Mouse (Mus musculus) heart, embryonic 10.5 days (tissue): Measurements from ENCODE around the gene Prss16. TPM values are rescaled to one million over a fixed set of nuclear protein-coding genes. Genes with fewer than 3 reads are reported as not detected.

Experiments
- DNase-seq: peaks from one replicate; pipeline ENCODE4 v3.0.0-alpha.2; 2017; ENCODE audit warnings: low spot score
- H3K27ac ChIP-seq: fragments of 300-500 bp; sonication (generic); 2 replicates; pipeline ENCODE4 v1.5.1; 2016; ENCODE audit warnings: mild to moderate bottlenecking
- H3K27me3 ChIP-seq: fragments of 300-500 bp; sonication (generic); 2 replicates; pipeline ENCODE4 v1.6.1; 2016; ENCODE audit warnings: mild to moderate bottlenecking; ENCODE audit not compliant: poor library complexity, insufficient read depth, severe bottlenecking
- H3K36me3 ChIP-seq: fragments of 300-500 bp; sonication (generic); 2 replicates; pipeline ENCODE4 v1.6.1; 2016; ENCODE audit warnings: mild to moderate bottlenecking, moderate library complexity
- H3K4me1 ChIP-seq: fragments of 300-500 bp; sonication (generic); 2 replicates; pipeline ENCODE4 v1.6.1; 2016; ENCODE audit warnings: mild to moderate bottlenecking
- H3K4me3 ChIP-seq: fragments of 300-500 bp; sonication (generic); 2 replicates; pipeline ENCODE4 v1.5.1; 2016; ENCODE audit warnings: mild to moderate bottlenecking, moderate library complexity
- H3K9me3 ChIP-seq: fragments of 300-500 bp; sonication (generic); 2 replicates; pipeline ENCODE4 v1.6.1; 2016; ENCODE audit warnings: mild to moderate bottlenecking, moderate library complexity
- WGBS: fragments of 180-500 bp; shearing (Covaris S2); methylation state at CpG from one replicate; pipeline ENCODE4 v1.1.7; 2016; 5-methylcytosine and 5-hydroxymethylcytosine counted together
- polyA plus RNA-seq: library from polyadenylated mRNA; unstranded; fragments of >200 nt; fragmentation: Nextera tagmentation; extraction: Ambion mirVana; gene quantifications from 2 replicates; pipeline ENCODE4 v1.2.1, GENCODE M21; 2016

Prss16 gene
- polyA plus RNA-seq, 1 experiment from 2014 or later = 0.33 TPM

DNA sequence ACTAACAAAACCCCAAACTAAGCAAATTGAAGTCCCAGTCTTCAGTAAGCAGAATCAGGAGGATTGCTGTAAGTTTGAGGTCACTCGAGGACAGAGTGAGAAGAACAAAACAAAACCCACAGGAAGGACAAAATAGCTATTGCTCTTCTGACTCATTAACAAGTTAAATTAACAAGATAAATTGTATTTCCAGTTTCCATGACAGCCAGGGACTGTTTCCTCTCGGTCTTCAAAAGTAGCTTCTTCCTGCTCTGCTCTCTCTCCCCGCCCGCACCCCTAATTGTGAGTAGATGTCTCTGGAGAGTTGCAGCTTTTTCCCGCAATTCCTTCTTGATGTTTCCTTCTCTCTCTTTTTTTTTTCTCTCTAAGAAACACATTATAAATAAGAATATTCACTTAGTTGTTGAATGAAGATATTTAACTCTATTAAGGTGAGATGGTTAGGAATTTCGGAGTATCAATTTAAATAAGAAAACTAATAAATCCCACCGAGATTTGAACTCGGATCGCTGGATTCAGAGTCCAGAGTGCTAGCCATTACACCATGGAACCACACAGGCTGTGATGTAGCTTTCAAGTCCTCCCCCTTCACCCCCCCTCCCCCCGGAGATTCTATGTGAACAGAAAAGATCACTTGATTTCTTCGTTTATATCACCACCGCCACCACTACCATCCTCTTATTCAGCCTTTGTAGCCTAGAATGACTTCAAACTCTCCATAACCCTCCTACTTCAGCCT, 13.3 kb downstream of the Prss16 start:
- Histone ChIP-seq H3K36me3 (no peaks in the 10 kb centered on the region), H3K4me3 (peak overlapping the region; percentile 65), H3K9me3 (no peaks in the 10 kb centered on the region), H3K4me1 (peaks cover 13% of the 10 kb centered on the region; the same call in 1 of the 2 replicates), H3K27ac (no peak overlapping the region), H3K27me3 (peaks cover 48% of the 10 kb centered on the region)
- DNase-seq = peak; percentile 89
- 1% methylated on average over 12 of the region's 12 CpGs for WGBS

GRCm38 (mm10) chr13:21995331-21995914, 14.1 kb downstream of the Prss16 start:
- under 1% methylated on average over 21 of the region's 21 CpGs for WGBS
- no peaks in the 10 kb centered on the region for H3K36me3 ChIP-seq
- H3K27me3 ChIP-seq = peaks cover 39% of the 10 kb centered on the region

GRCm38 (mm10) chr13:21994896-21995295, 14.6 kb downstream of the Prss16 start:
- H3K4me1 ChIP-seq = peaks cover 13% of the 10 kb centered on the region; the same call in 1 of the 2 replicates
- no peaks in the 10 kb centered on the region for H3K9me3 ChIP-seq
- H3K36me3 ChIP-seq = no peaks in the 10 kb centered on the region
- H3K27me3 ChIP-seq = peaks cover 34% of the 10 kb centered on the region
- no peak for DNase-seq
- peak overlapping the region; percentile 65 for H3K4me3 ChIP-seq
- 4% methylated on average over 8 of the region's 8 CpGs for WGBS
- H3K27ac ChIP-seq = no peak overlapping the region

More at GRCm38 (mm10) chr13:21995331-21995914, 14.1 kb downstream of the Prss16 start:
- peak overlapping the region; percentile 65 for H3K4me3 ChIP-seq
- H3K4me1 ChIP-seq = peaks cover 13% of the 10 kb centered on the region; the same call in 1 of the 2 replicates
- no peak overlapping the region for H3K27ac ChIP-seq
- no peaks in the 10 kb centered on the region for H3K9me3 ChIP-seq
- peak; percentile 79 for DNase-seq

DNA sequence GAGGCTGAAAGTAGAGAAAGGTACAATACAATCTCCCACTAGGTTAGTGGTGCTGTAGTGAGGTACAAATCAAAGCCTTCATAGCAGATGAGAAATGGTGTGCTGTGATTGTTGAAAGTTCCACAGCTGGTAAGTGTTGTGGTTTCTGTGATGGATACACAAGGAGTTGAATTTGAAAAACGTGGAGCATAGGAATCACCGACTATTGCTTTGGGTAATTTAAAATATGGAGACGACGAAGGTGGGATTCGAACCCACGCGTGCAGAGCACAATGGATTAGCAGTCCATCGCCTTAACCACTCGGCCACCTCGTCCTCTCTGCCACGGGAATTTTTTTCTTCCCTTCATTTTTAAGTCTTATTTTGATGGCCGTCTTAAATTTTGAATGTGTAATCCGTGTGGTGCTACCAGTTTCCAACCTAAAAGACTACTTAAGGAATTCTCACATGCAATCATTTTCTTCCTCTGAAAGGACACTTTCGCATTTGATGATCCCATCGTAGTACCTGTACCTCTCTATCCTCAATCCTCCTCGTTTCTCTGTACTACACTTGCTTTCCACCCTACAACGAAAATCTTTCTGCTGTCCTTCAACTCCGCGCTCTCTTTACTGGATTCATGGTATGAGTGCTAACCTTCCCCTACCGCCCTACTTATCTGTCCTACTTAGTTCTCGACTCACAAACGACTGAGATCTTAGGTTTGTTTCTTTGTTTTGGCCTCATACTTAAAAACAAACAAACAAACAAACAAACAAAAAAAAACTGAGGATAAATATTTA, 15.4 kb downstream of the Prss16 start:
- Histone ChIP-seq H3K36me3 (no peaks in the 10 kb centered on the region), H3K4me1 (peaks cover 13% of the 10 kb centered on the region; the same call in 1 of the 2 replicates), H3K4me3 (peak overlapping the region; percentile 65), H3K27me3 (peaks cover 26% of the 10 kb centered on the region), H3K27ac (no peak overlapping the region), H3K9me3 (no peaks in the 10 kb centered on the region)
- whole genome bisulfite sequencing = under 1% methylated on average over 22 of the region's 22 CpGs
- DNase-seq = peak; percentile 90

DNA sequence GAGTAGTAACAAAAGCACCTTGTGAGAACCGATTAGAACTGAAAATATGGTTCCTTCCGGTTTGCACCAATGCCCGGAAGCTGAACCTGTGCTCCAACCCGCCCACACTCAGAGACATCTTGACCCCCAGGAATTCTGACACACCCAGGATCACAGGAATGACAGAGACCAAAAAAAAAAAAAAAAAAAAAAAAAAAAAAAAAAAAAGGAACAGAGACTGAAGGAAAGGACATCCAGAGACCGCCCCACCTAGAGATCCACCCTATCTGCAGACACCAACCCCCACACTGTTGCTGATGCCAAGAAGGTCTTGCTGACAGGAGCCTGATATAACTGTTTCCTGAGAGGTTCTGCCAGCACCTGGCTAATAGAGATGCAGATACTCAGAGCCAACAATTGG, 17.0 kb downstream of the Prss16 start:
- Histone ChIP-seq H3K27ac (no peak overlapping the region), H3K9me3 (no peaks in the 10 kb centered on the region), H3K27me3 (peaks cover 12% of the 10 kb centered on the region), H3K4me3 (no peak overlapping the region), H3K36me3 (no peaks in the 10 kb centered on the region), H3K4me1 (peaks cover 13% of the 10 kb centered on the region; the same call in 1 of the 2 replicates)
- DNase-seq = peak; percentile 51
- WGBS = 79% methylated on average over 5 of the region's 5 CpGs

- WGBS = 82% methylated on average over 2 of the region's 2 CpGs
These were observed 25.1 kb downstream of the Prss16 start for GRCm38 (mm10) chr13:21984486-21984885.

DNA sequence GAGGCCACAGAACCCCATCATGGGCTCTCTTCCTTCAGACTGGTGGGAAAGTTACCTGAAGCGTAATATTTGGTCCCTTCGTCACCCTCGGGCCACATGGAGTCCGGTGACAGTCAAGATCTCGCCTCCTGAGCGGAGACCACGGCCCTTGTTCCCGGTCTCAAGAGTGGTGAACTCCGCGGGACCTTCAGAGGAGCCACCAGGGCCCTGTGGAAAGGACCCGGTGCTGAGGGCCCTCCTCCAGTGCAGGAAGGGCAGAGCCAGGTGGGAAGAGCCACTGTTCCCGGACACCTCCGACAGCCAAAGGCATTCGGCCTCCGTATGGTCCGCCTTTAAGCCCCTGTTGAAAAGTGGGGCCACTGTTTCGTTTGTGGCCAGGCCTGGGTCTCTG, 27.7 kb downstream of the Prss16 start:
- H3K27me3 ChIP-seq = peaks cover 74% of the 10 kb centered on the region
- WGBS = 2% methylated on average over 17 of the region's 17 CpGs
- H3K27ac ChIP-seq = peak overlapping the region; percentile 80
- peaks cover 13% of the 10 kb centered on the region for H3K4me1 ChIP-seq
- H3K9me3 ChIP-seq = no peaks in the 10 kb centered on the region
- H3K36me3 ChIP-seq = no peaks in the 10 kb centered on the region
- peak overlapping the region; percentile 76 for H3K4me3 ChIP-seq
- no peak for DNase-seq

More at GRCm38 (mm10) chr13:21984486-21984885, 25.1 kb downstream of the Prss16 start:
- no peak overlapping the region for H3K4me3 ChIP-seq
- no peak for DNase-seq
- H3K36me3 ChIP-seq = no peaks in the 10 kb centered on the region
- H3K9me3 ChIP-seq = no peaks in the 10 kb centered on the region
- H3K27ac ChIP-seq = no peak overlapping the region
- H3K27me3 ChIP-seq = peaks cover 73% of the 10 kb centered on the region
- peaks cover 13% of the 10 kb centered on the region for H3K4me1 ChIP-seq

DNA sequence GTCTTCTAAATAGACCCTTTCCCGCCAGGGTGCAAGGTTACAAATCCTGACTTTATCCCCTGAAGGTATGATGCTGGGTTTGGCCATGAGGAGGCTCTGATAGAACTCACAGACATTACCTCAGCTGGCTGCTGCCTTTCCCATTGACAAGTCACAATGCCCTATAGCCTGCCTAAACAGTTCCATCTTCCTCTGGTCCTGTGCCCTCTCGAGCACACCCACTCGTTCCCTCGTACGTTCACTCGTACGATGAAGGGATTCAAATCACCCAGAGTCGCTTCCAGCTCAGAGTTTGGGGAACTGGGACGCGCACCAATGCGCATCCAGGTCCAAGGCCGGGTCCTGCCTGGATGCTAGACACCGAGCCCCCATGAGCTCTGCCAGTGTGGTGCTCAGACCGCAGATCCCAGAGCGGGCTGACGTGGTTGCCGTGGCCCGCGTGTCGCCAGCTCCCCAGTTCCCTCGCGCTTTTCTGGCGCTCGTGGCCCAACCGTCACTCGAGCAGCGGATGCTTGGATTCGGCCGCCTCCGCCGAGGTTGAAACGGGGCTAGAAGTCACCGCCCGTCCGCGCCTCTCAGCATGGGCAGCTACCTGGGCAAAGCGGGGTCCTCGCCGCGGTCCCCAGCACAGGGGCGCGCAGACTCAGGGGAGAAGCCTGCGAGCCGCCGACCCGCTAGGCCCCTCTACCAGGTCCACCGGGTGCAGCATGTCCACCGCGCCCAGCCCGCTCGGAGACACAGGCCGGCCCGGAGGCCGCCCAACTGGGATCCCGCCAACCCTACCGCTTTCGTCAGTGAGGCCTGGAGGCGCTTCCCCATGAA, 28.4 kb downstream of the Prss16 start, which contains the start of gene Pom121l2:
Gene Pom121l2 (plus strand): TSS at position 214 of the 822 bp plus-strand sequence.
- peak within 1 kb of the TSS; percentile 76 for H3K4me3 ChIP-seq
- H3K4me1 ChIP-seq = peaks cover 13% of the 10 kb centered on the region
- no peaks in the 10 kb centered on the region for H3K9me3 ChIP-seq
- peak within 1 kb of the TSS; percentile 80 for H3K27ac ChIP-seq
- DNase-seq = peak; percentile 81
- peaks cover 70% of the 10 kb centered on the region for H3K27me3 ChIP-seq
- H3K36me3 ChIP-seq = no peaks in the 10 kb centered on the region
- WGBS = under 1% methylated on average over 58 of the region's 58 CpGs

- no peaks in the 10 kb centered on the region for H3K9me3 ChIP-seq
- DNase-seq = peak; percentile 83
- H3K27me3 ChIP-seq = peaks cover 14% of the 10 kb centered on the region
- peak overlapping the region; percentile 93 for H3K27ac ChIP-seq
- H3K4me3 ChIP-seq = peak overlapping the region; percentile 76
- no peaks in the 10 kb centered on the region for H3K36me3 ChIP-seq
- 5% methylated on average over 20 of the region's 20 CpGs for WGBS
- 0 out of 2 replicates have a peak, but pooled peaks cover 3% of the 10 kb centered on the region for H3K4me1 ChIP-seq
These were observed 34.6 kb downstream of the Prss16 start for GRCm38 (mm10) chr13:21974726-21975473.

GRCm38 (mm10) chr13:21974221-21974725, 35.3 kb downstream of the Prss16 start:
- DNase-seq = peak; percentile 93
- peak overlapping the region; percentile 76 for H3K4me3 ChIP-seq
- 0 out of 2 replicates have a peak, but pooled peaks cover 3% of the 10 kb centered on the region for H3K4me1 ChIP-seq
- peak overlapping the region; percentile 93 for H3K27ac ChIP-seq
- no peaks in the 10 kb centered on the region for H3K36me3 ChIP-seq
- peaks cover 8% of the 10 kb centered on the region for H3K27me3 ChIP-seq
- under 1% methylated on average over 23 of the region's 23 CpGs for WGBS
- no peaks in the 10 kb centered on the region for H3K9me3 ChIP-seq

- Histone ChIP-seq H3K4me1 (0 out of 2 replicates have a peak, but pooled peaks cover 3% of the 10 kb centered on the region), H3K27me3 (no peaks in the 10 kb centered on the region), H3K9me3 (no peaks in the 10 kb centered on the region), H3K27ac (no peak overlapping the region), H3K36me3 (no peaks in the 10 kb centered on the region), H3K4me3 (no peak overlapping the region)
- DNase-seq = peak; percentile 9
- WGBS = 25% methylated on average over 3 of the region's 3 CpGs
These were observed 37.9 kb downstream of the Prss16 start for GRCm38 (mm10) chr13:21971641-21972040.
